Mouse (Mus musculus) retina, embryonic 14.5 days (tissue): ENCODE measurements around the gene Slc43a3.
A peak's percentile ranks its signal among the peaks of the same experiment; 100 is the strongest.
"Not testable (repeated sequence)": the region's sequence is repeated elsewhere in the genome, so short reads cannot be mapped to it uniquely, and the experiment has no call there.

Experiments used
- DNase-seq: peaks from one replicate; pipeline ENCODE4 v3.0.0-alpha.2; 2015; ENCODE audit warnings: low spot score

The Slc43a3 gene

GRCm38 (mm10) chr2:84936474-84937429, at the start of gene Slc43a3:
TSS of gene Slc43a3 (plus strand) at chr2:84936579.
- peak; percentile 63 for DNase-seq

- DNase-seq = peak; percentile 76
These were observed 49.5 kb upstream of the Slc43a3 start for GRCm38 (mm10) chr2:84886821-84887281.

GRCm38 (mm10) chr2:84887411-84888271, 48.7 kb upstream of the Slc43a3 start:
- DNase-seq = peak; percentile 72

DNA sequence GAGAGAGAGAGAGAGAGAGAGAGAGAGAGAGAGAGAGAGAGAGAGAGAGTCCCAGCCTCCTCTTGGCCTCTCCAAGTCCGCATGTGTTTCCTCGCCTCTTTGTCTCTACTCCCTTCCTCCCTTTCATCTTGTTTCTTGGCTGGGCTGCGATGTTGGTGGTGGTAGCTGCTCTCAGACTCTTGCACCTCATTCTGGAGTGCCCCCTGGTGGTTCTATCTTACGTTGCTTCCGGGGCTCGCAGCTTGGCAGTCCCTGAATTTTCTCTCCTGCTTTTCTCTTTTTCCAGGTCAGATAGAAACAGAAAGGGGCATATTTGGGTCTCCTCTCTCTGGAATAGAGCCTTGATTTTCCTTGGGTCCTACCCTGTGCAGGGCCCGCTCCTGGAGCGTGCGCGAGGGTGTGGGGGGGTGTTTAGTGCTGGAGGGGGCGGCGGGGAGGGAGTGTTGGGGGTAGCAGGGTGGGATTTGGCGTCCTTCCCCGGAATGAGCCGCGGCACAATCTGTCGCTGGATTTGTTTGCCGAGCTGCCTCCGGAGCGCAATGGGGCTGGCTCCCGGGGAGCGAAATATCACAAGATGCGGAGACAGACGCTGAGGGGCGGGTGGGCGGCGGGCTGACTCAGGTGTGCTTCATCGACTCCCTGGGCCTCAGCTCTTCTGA, 47.6 kb upstream of the Slc43a3 start:
- peak; percentile 86 for DNase-seq

DNA sequence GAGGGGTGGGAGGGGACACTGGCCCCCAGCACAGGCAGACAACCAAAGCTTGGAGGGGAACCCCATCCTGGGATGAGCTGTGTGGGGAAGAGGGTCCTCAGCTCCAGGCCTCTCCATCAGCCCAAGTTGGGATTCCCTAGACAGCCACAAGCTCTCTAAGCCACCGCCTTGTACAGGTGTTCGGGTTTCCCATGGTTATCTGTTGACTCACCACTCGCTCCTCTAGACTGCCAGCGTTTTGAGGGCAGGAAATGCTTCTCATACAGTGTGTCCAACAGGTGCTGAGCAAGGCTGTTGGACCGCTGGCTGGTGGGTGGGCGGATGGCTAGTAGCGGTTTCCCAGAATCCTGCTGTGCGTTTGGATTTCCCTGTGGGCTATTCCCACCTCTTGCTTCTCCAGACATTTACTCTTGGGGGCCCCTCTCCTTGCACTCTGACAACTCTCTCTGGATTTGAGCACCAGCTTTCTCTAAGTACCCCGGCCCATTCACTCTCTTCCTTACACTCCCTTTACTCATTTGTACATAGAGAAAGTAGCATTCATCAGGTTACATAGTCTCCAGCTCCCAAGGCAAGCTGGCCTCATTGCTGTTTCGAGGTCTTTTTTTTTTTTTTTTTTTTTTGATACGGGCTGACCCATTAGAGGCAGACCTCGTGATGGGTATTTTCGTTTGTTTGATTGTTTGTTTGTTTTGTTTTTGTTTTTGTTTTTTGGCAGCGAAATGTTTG, 46.9 kb upstream of the Slc43a3 start:
- DNase-seq = peak; percentile 37

DNA sequence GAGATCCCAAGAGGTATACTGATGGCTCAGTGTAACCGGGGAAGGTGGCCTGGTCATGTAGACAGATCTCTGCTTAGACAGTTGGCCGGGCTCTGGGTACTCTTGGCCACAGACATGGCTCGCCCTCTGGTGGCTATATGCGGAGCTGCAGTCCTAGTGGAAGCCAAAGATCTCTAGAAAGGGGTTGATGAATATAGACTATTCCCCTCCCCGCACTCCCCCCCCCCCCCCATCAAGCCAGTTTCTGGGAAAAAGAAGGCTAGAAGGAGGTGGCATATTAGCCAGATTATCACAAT, 46.4 kb upstream of the Slc43a3 start:
- peak; percentile 92 for DNase-seq

DNA sequence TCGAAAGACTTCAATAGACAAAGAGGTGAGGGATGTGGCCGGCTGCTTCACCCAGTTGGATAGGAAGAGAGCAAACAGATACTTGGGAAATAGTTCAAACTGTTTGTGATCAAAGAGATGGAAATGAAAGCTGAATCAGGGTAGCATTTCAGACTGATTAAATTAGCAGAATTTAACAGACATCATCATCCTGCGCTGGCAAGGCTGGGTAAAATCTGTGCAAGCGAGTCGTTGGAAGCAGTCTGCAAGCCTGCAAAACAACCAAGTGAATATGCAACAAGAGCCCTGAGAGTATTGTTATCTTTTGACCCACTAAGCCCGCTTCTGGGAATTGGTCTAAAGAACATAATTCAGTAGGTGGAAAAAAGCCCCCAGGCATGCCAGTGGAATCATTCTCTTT, 43.0 kb upstream of the Slc43a3 start:
- no peak for DNase-seq

DNA sequence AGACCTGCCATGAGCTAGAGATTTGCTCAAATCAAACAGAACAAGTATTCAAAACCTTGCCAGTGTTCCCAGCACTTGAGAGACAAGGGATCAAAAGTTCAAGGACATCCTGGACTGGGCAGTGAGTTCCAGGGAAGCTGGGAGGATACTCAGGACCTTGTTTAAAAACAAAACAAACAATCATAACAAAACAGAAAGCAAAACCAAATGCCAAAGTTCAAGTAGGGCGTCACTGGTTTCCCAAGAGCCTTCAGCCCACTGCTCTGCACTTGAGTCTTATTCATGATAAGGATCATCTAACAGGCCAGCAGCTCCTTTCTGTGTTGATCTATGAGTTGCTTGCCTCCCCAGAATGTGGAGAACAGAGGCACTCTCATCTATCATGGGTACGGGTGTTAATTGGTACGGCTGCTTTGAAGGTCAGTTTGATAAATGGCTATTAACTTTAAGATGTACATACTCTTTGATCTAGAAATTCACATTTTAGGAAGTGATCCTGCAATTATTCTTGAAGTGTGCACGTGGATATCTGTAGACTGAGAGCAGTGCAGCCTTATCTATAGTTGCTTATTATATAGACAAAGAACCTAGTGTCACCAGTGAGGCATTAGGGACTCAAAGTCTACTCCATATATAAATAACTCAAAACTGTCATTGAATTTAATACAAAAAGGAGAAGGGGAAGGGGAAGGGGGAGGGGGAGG, 40.7 kb upstream of the Slc43a3 start:
- no peak for DNase-seq

DNA sequence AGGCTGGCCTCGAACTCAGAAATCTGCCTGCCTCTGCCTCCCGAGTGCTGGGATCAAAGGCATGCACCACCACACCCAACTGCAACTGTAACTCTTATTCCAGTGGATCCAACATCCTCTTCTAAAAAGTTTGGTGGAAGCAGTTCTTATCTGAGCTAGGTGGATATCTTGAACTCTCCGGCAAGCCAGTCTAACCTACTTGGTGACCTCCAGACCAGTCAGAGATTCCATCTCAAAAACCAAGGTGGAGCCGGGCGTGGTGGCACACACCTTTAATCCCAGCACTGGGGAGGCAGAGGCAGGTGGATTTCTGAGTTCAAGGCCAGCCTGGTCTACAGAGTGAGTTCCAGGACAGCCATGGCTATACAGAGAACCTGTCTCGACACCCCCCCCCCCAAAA, 39.7 kb upstream of the Slc43a3 start:
- DNase-seq = not testable (repeated sequence)

- DNase-seq = no peak
These were observed 23.7 kb upstream of the Slc43a3 start for GRCm38 (mm10) chr2:84912722-84913121.

GRCm38 (mm10) chr2:84913881-84914280, 22.5 kb upstream of the Slc43a3 start:
- no peak for DNase-seq

GRCm38 (mm10) chr2:84915330-84915729, 21.0 kb upstream of the Slc43a3 start:
- DNase-seq = no peak

DNA sequence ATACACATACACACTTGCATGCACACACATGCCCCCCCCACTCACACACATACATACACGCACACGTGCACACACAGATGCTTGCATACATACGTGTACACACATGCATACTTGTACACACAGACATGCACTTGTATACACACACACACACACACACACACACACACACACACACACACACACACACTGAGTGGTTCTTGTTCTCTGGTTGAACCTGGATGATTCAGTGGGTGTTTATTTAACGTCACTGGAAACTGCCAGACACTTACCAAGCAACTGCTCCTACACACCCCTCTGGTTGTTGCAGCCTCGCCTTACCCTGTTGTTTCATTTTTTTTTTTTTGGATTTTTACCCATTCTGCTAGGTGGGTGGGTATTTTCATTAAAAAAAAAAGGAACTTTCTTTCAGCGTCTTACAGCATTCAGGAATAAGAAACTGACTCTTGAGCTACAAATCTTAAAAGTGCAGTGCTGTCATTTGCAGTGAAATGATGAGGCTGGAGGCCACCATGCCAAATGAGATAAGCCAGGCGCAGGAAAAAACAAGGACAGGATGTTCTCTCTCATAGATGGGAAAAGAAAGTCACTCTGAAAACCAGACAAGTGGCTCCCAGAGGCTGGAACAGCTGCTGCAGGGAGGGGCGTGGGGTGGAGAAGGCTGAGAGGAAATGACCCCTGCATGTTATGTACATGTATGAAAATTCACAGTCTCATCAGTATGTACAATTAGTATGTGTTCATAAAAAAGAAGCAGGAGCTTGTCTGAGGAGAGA, 19.6 kb upstream of the Slc43a3 start:
- no peak for DNase-seq

DNA sequence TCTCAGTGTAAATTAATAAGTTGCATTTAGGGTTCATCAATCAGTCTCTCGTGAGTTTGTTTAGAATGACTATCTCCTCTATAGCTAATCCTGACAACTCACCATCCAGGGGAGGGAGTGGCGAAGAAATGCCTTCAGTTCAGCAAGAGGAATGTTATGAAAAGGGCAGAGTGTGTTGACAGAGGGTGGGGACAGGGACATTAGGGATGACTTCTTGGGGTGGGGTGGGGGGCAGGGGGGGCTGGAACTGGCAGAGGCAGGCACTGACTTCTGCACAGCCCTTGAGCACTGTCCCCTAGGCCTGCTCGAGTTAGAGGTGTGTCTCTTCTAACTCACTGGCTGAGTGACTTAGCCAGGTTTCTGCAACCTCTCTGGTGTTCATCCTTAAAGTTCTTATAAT, 18.2 kb upstream of the Slc43a3 start:
- no peak for DNase-seq

DNA sequence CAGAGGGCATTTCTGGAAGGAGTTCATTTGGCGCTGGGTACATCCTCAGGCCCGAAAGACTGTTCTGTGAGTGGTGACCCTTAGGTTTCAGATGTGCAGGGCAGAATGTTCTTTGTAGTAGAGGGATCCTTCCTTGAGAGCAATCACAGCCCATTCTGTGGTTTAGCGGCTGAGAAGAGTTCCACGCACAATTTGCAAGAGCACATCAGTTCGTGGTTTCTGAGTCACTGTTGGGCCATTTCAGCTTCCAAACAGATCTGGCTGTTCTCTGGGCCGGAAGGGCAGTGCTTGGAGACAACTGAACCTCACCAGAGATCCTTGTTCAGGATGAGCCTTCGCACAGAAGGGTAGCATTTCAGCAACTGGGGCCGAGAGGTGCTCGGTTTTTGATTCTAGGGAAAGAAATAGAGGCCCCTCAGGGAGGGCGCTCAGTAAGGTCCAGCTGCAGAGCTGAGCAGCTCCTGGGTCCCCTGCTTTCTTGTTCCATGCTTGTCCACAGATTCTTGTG, 16.7 kb upstream of the Slc43a3 start:
- DNase-seq = no peak

DNA sequence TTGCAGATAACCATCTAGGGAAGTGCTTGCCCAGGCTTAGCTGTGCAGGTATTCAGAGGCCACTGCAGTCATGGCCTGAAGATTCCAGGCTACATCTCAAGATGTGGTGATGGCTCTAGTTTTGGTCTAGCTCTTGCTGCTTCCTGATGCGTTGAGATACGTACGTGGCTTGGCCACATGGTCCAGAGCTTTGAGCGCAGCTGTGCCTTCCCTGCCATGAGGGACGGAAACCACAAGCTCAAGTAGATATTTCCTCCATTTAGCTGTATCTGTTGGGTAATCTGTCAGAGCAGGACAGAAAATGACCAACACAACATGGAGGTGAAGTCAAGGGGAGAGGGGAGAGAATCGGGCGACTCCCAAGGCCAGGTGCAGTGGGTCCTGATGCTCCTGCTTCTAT, 6.2 kb upstream of the Slc43a3 start:
- no peak for DNase-seq

DNA sequence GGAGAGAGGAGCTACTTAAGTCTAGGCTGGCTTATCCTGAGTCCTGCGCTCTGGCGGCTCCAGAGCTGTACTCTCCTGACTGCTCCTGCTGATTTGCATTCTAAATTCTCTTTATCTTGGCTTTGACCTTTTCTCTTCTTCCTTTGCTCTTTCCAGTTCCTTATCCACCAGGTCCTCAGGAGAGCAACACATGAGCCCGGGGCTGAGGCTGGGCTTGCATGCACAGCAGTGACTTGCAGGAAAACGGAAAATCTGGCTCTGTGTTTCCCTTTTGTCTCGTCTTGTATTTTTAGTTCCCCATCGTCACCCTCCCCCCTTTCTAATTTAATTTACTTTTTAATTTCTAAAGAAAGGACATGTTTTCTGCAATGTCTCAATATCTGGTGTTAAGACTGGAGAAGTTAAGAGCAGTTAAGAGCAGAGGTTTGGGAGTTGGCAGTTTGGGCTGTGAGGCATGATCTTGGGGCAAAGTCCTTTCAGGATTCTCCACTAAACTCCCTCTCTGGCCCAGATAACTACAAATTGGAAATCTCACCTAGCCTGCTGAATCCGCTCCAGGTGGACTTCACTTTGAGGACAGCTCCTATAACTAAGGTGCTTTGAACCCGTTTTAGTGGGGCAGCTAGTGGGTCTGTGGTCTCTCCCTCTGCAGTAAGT, 2.3 kb upstream of the Slc43a3 start:
- no peak for DNase-seq

DNA sequence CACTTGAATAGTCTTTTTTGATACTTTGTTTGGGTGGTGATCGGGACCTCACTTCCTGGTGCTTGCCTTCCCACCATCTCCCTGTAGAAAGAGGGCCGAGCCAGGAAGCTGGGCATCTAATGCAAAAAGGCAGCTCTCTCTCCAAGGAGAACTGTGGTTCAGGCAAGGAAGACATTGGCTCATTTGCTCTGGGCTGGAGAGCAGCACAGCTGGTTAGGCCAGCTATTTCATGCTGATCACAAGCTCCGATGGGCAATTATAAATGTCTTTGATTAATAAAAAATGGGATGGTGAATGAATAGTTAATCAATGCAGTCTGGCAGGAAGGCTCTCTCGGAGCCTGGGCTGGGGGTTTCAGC, 1.8 kb upstream of the Slc43a3 start:
- DNase-seq = peak; percentile 32

GRCm38 (mm10) chr2:84935065-84935464, 1.3 kb upstream of the Slc43a3 start:
- no peak for DNase-seq
